ENCODE assay signal across 8 mouse cellular contexts in the genomic region with DNA sequence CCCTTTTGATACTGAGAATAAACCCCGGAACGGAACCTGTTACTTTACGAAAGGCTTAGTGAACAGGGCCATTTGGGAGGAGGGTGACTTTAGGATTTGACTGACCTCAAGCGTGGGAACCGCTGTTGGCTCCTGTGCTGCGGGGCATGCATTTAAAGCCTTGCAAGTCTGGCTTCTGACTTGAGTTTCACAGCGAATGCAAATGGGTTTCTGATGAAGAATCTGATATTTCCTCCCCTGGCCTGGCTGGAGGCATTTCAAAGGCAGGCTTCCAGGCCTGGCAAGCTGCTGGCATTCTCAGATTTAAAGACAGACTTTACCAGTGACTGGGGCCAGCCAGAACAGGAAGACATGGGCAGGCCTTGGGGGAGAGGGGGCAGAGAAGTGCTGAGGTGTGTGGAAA.
A peak's percentile ranks its signal among the peaks of the same experiment; 100 is the strongest.
DNase-seq lines count a peak whose midpoint lies in the region; ATAC-seq lines count a peak whose summit lies in the region.

No protein-coding gene starts in this region.

- WGBS in hindbrain, embryonic 14.5 days, result 47% methylated on average over 7 of the region's 7 CpGs
- 39% methylated on average over 7 of the region's 7 CpGs for WGBS in hindbrain, embryonic 13.5 days

- DNase-seq in adrenal gland, postnatal 14 days, result peak; percentile 37
- no peak for DNase-seq in adrenal gland, postnatal 36 days
- DNase-seq in hindbrain, embryonic 14.5 days (ENCODE audit: low spot score), result peak; percentile 32
- peak; percentile 32 for DNase-seq in Muller cell, postnatal 12 days (ENCODE audit: inconsistent ontology term)
- DNase-seq in kidney, adult 8-10 months, result peak; percentile 23 to 38
- no peak for DNase-seq in ovary, postnatal 10 days (ENCODE audit: low spot score)

- H3K4me3 ChIP-seq in hindbrain, embryonic 14.5 days (replicated peaks; ENCODE audit: low read length), result no peak overlapping the region
- no peak overlapping the region for H3K4me3 ChIP-seq in hindbrain, embryonic 13.5 days

- no peak overlapping the region for H3K4me2 ChIP-seq in hindbrain, embryonic 14.5 days (replicated peaks)
- H3K4me2 ChIP-seq in hindbrain, embryonic 13.5 days, result no peak overlapping the region

- no peaks in the 10 kb centered on the region for H3K27me3 ChIP-seq in hindbrain, embryonic 14.5 days (ENCODE audit: control insufficient read depth, insufficient read depth, low read length)
- H3K27me3 ChIP-seq in hindbrain, embryonic 13.5 days, result no peaks in the 10 kb centered on the region

- peaks cover 7% of the 10 kb centered on the region; the same call in 1 of the 2 replicates for H3K4me1 ChIP-seq in hindbrain, embryonic 14.5 days (replicated peaks; ENCODE audit: control insufficient read depth, insufficient read depth, low read length)
- peaks cover 16% of the 10 kb centered on the region for H3K4me1 ChIP-seq in hindbrain, embryonic 13.5 days (replicated peaks)

- H3K36me3 ChIP-seq in hindbrain, embryonic 14.5 days (replicated peaks; ENCODE audit: control insufficient read depth, insufficient read depth), result no peaks in the 10 kb centered on the region
- H3K36me3 ChIP-seq in hindbrain, embryonic 13.5 days, result no peaks in the 10 kb centered on the region

- H3K27ac ChIP-seq in hindbrain, embryonic 14.5 days, result no peak overlapping the region
- no peak overlapping the region for H3K27ac ChIP-seq in hindbrain, embryonic 13.5 days

- no peaks in the 10 kb centered on the region for H3K9me3 ChIP-seq in hindbrain, embryonic 14.5 days (ENCODE audit: control insufficient read depth, low read length)
- no peaks in the 10 kb centered on the region for H3K9me3 ChIP-seq in hindbrain, embryonic 13.5 days

- ATAC-seq in hindbrain, embryonic 14.5 days (ENCODE audit: low FRiP score), result no peak
- ATAC-seq in hindbrain, embryonic 13.5 days (ENCODE audit: low FRiP score), result no peak
- no peak for ATAC-seq in erythroid progenitor cell, adult 5-6 weeks (replicated peaks; ENCODE audit: low FRiP score, poor library complexity, severe bottlenecking)

- H3K9ac ChIP-seq in hindbrain, embryonic 14.5 days, result no peak overlapping the region
- no peak overlapping the region for H3K9ac ChIP-seq in hindbrain, embryonic 13.5 days

Comparison
In these comparisons a context has a peak if more than half of its experiments do, and no peak if none do; other contexts are left out.
1. DNase-seq: peak in adrenal gland, postnatal 14 days (single experiment), hindbrain, embryonic 14.5 days (single experiment), Muller cell, postnatal 12 days (single experiment) and kidney, adult 8-10 months (2 of 2); none in adrenal gland, postnatal 36 days (0 of 2) and ovary, postnatal 10 days (single experiment).